Mouse (Mus musculus): ENCODE results near the gene Vangl2. TPM values are rescaled to one million over a fixed set of nuclear protein-coding genes. Genes with fewer than 3 reads are reported as not detected.

Vangl2 gene
- polyA plus RNA-seq, 1 experiment = 6.9 TPM

- Histone ChIP-seq H3K4me2 (ENCODE audit: low read depth) (no peak overlapping the region), H3K36me3 (ENCODE audit: control insufficient read depth, insufficient read depth) (no peaks in the 10 kb centered on the region), H3K27me3 (ENCODE audit: control insufficient read depth, insufficient read depth, insufficient read length) (no peaks in the 10 kb centered on the region), H3ac (ENCODE audit: control insufficient read depth, insufficient read length) (no peak overlapping the region), H3K79me2 (ENCODE audit: control insufficient read depth, insufficient read depth) (no peaks in the 10 kb centered on the region), H3K4me3 (no peak overlapping the region)
- no peak for TF ChIP-seq SRF (IDR thresholded peaks at IDR 0.05; ENCODE audit: control insufficient read depth, insufficient read length, low read depth)
- no peak for TF ChIP-seq USF1 (IDR thresholded peaks at IDR 0.05; ENCODE audit: low read depth)
- no peak for TF ChIP-seq MYOD1 (IDR thresholded peaks at IDR 0.05; ENCODE audit: control insufficient read depth in 1 of 3, insufficient read length in 2 of 3, low read depth in 2 of 3)
- no peak for TF ChIP-seq E2F4 (IDR thresholded peaks at IDR 0.05; ENCODE audit: insufficient read depth)
- TF ChIP-seq TCF3 (IDR thresholded peaks at IDR 0.05; ENCODE audit: insufficient read length, low read depth) = no peak
- no peak for TF ChIP-seq POLR2A (IDR thresholded peaks at IDR 0.05; ENCODE audit: insufficient read length, low read depth)
- TF ChIP-seq MYOG (IDR thresholded peaks at IDR 0.05; ENCODE audit: control insufficient read depth in 1 of 3, insufficient read depth in 1 of 3, insufficient read length in 2 of 3, low read depth in 2 of 3) = no peak
- no peak for TF ChIP-seq TCF12 (IDR thresholded peaks at IDR 0.05; ENCODE audit: insufficient read depth, poor library complexity, severe bottlenecking)
- no peak for TF ChIP-seq REST (IDR thresholded peaks at IDR 0.05; ENCODE audit: insufficient read depth, insufficient read length)
- no peak for TF ChIP-seq POLR2AphosphoS2 (IDR thresholded peaks at IDR 0.05; ENCODE audit: insufficient read length, low read depth)
- no peak for TF ChIP-seq CEBPB (IDR thresholded peaks at IDR 0.05; ENCODE audit: insufficient read depth, poor library complexity, severe bottlenecking)
- TF ChIP-seq MAX (IDR thresholded peaks at IDR 0.05; ENCODE audit: low read depth) = no peak
Observed at GRCm38 (mm10) chr1:171984121-171984520, 44.1 kb downstream of the Vangl2 start.

- H3K27me3 ChIP-seq (ENCODE audit: control insufficient read depth, insufficient read depth, insufficient read length) = no peaks in the 10 kb centered on the region
- TF ChIP-seq USF1 (IDR thresholded peaks at IDR 0.05; ENCODE audit: low read depth) = no peak
- no peak for TF ChIP-seq MAX (IDR thresholded peaks at IDR 0.05; ENCODE audit: low read depth)
- TF ChIP-seq MYOD1 (IDR thresholded peaks at IDR 0.05; ENCODE audit: control insufficient read depth in 1 of 3, insufficient read length in 2 of 3, low read depth in 2 of 3) = no peak
- TF ChIP-seq TCF12 (IDR thresholded peaks at IDR 0.05; ENCODE audit: insufficient read depth, poor library complexity, severe bottlenecking) = no peak
- TF ChIP-seq POLR2AphosphoS2 (IDR thresholded peaks at IDR 0.05; ENCODE audit: insufficient read length, low read depth) = no peak
- no peak for TF ChIP-seq SRF (IDR thresholded peaks at IDR 0.05; ENCODE audit: control insufficient read depth, insufficient read length, low read depth)
- TF ChIP-seq MYOG (IDR thresholded peaks at IDR 0.05; ENCODE audit: control insufficient read depth in 1 of 3, insufficient read depth in 1 of 3, insufficient read length in 2 of 3, low read depth in 2 of 3) = no peak
- TF ChIP-seq POLR2A (IDR thresholded peaks at IDR 0.05; ENCODE audit: insufficient read length, low read depth) = no peak
- TF ChIP-seq TCF3 (IDR thresholded peaks at IDR 0.05; ENCODE audit: insufficient read length, low read depth) = no peak
- H3K36me3 ChIP-seq (ENCODE audit: control insufficient read depth, insufficient read depth) = no peaks in the 10 kb centered on the region
- H3ac ChIP-seq (ENCODE audit: control insufficient read depth, insufficient read length) = no peak overlapping the region
- H3K4me2 ChIP-seq (ENCODE audit: low read depth) = no peak overlapping the region
- no peaks in the 10 kb centered on the region for H3K79me2 ChIP-seq (ENCODE audit: control insufficient read depth, insufficient read depth)
- H3K4me3 ChIP-seq = no peak overlapping the region
Observed at GRCm38 (mm10) chr1:171983372-171984001, 44.8 kb downstream of the Vangl2 start.

GRCm38 (mm10) chr1:171982740-171983139 lies 45.5 kb downstream of the Vangl2 start:
- no peak overlapping the region for H3K4me3 ChIP-seq
- TF ChIP-seq TCF12 (IDR thresholded peaks at IDR 0.05; ENCODE audit: insufficient read depth, poor library complexity, severe bottlenecking) (no peak), E2F4 (IDR thresholded peaks at IDR 0.05; ENCODE audit: insufficient read depth) (no peak), REST (IDR thresholded peaks at IDR 0.05; ENCODE audit: insufficient read depth, insufficient read length) (no peak), CEBPB (IDR thresholded peaks at IDR 0.05; ENCODE audit: insufficient read depth, poor library complexity, severe bottlenecking) (no peak), POLR2AphosphoS2 (IDR thresholded peaks at IDR 0.05; ENCODE audit: insufficient read length, low read depth) (no peak)
- H3K4me2 ChIP-seq (ENCODE audit: low read depth) = no peak overlapping the region
- H3K79me2 ChIP-seq (ENCODE audit: control insufficient read depth, insufficient read depth) = no peaks in the 10 kb centered on the region
- H3K27me3 ChIP-seq (ENCODE audit: control insufficient read depth, insufficient read depth, insufficient read length) = no peaks in the 10 kb centered on the region
- H3K36me3 ChIP-seq (ENCODE audit: control insufficient read depth, insufficient read depth) = no peaks in the 10 kb centered on the region
- no peak overlapping the region for H3ac ChIP-seq (ENCODE audit: control insufficient read depth, insufficient read length)

DNA sequence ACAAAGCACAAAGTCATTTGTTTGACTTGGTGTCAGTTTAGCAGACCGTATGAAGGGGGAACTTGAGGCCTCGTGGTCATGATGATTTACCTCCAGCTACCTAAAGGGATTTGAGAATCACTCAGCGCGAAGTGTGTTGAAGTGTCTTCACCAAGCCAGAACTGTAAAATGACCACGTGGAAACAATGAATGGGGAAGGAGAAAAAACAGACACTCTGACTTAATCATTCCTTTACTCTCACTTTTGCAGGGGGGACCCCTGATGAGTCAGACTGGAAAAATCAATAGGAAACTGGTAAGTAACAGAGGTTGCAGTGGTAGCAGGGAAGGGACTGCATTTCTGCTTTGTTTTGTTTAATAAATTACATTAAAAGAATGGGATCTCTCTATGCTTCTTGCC lies 46.1 kb downstream of the Vangl2 start:
- Histone ChIP-seq H3K36me3 (ENCODE audit: control insufficient read depth, insufficient read depth) (no peaks in the 10 kb centered on the region), H3K27me3 (ENCODE audit: control insufficient read depth, insufficient read depth, insufficient read length) (no peaks in the 10 kb centered on the region), H3K4me3 (no peak overlapping the region), H3ac (ENCODE audit: control insufficient read depth, insufficient read length) (no peak overlapping the region), H3K79me2 (ENCODE audit: control insufficient read depth, insufficient read depth) (no peaks in the 10 kb centered on the region), H3K4me2 (ENCODE audit: low read depth) (no peak overlapping the region)
- TF ChIP-seq CEBPB (IDR thresholded peaks at IDR 0.05; ENCODE audit: insufficient read depth, poor library complexity, severe bottlenecking) (no peak), POLR2A (IDR thresholded peaks at IDR 0.05; ENCODE audit: insufficient read length, low read depth) (no peak), USF1 (IDR thresholded peaks at IDR 0.05; ENCODE audit: low read depth) (no peak), E2F4 (IDR thresholded peaks at IDR 0.05; ENCODE audit: insufficient read depth) (no peak), MAX (IDR thresholded peaks at IDR 0.05; ENCODE audit: low read depth) (no peak), POLR2AphosphoS2 (IDR thresholded peaks at IDR 0.05; ENCODE audit: insufficient read length, low read depth) (no peak), MYOG (IDR thresholded peaks at IDR 0.05; ENCODE audit: control insufficient read depth in 1 of 3, insufficient read depth in 1 of 3, insufficient read length in 2 of 3, low read depth in 2 of 3) (no peak)

GRCm38 (mm10) chr1:171979969-171980730 lies 48.1 kb downstream of the Vangl2 start:
- no peak for TF ChIP-seq POLR2A (IDR thresholded peaks at IDR 0.05; ENCODE audit: insufficient read length, low read depth)
- no peak for TF ChIP-seq MYOG (IDR thresholded peaks at IDR 0.05; ENCODE audit: control insufficient read depth in 1 of 3, insufficient read depth in 1 of 3, insufficient read length in 2 of 3, low read depth in 2 of 3)
- no peak for TF ChIP-seq E2F4 (IDR thresholded peaks at IDR 0.05; ENCODE audit: insufficient read depth)
- no peak for TF ChIP-seq USF1 (IDR thresholded peaks at IDR 0.05; ENCODE audit: low read depth)
- TF ChIP-seq CEBPB (IDR thresholded peaks at IDR 0.05; ENCODE audit: insufficient read depth, poor library complexity, severe bottlenecking) = no peak
- no peak for TF ChIP-seq POLR2AphosphoS2 (IDR thresholded peaks at IDR 0.05; ENCODE audit: insufficient read length, low read depth)
- TF ChIP-seq TCF3 (IDR thresholded peaks at IDR 0.05; ENCODE audit: insufficient read length, low read depth) = no peak

More at GRCm38 (mm10) chr1:171979969-171980730, 48.1 kb downstream of the Vangl2 start:
- Histone ChIP-seq H3ac (ENCODE audit: control insufficient read depth, insufficient read length) (no peak overlapping the region), H3K27me3 (ENCODE audit: control insufficient read depth, insufficient read depth, insufficient read length) (no peaks in the 10 kb centered on the region), H3K79me2 (ENCODE audit: control insufficient read depth, insufficient read depth) (no peaks in the 10 kb centered on the region), H3K36me3 (ENCODE audit: control insufficient read depth, insufficient read depth) (no peaks in the 10 kb centered on the region), H3K4me2 (ENCODE audit: low read depth) (no peak overlapping the region), H3K4me3 (no peak overlapping the region)

Measured in myocyte (in vitro differentiated cells).